Mouse (Mus musculus): Measurements from ENCODE around the gene D330020A13Rik. TPM values are rescaled to one million over a fixed set of nuclear protein-coding genes. Genes with fewer than 3 reads are reported as not detected.
A peak's percentile ranks its signal among the peaks of the same experiment; 100 is the strongest.

The D330020A13Rik gene
- polyA plus RNA-seq, 1 experiment, result 0.26 TPM

DNA sequence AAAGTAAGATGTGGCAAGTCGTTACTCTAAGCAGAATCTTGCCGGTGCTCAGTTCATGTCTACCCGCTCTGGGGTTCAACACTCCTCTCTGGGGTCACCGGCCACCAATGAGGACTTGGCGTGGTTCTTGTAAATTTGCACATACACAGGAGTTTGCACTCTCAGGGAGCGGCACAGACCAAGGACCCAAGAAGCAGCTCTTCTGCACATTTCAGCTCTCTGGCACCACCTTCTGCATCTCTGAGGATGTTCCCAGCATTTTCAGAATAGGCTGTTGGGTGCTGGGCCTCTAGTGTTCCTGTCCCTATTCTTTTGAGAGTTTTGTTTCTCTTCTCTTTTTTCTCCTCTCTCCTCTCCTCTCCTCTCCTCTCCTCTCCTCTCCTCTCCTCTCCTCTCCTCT is 7.0 kb downstream of the D330020A13Rik start:
- no peaks in the 10 kb centered on the region for H3K79me2 ChIP-seq (ENCODE audit: control insufficient read depth, insufficient read depth)
- no peak overlapping the region for H3K4me3 ChIP-seq (ENCODE audit: insufficient read depth, poor library complexity, severe bottlenecking)
- H3K36me3 ChIP-seq (ENCODE audit: control insufficient read depth, insufficient read depth), result no peaks in the 10 kb centered on the region
- H3ac ChIP-seq (ENCODE audit: control insufficient read depth, insufficient read length, low read depth), result no peak overlapping the region
- peaks cover 4% of the 10 kb centered on the region for H3K27me3 ChIP-seq (ENCODE audit: control insufficient read depth, insufficient read depth, insufficient read length)
- peak; percentile 61 for TF ChIP-seq CTCF (IDR thresholded peaks at IDR 0.05; ENCODE audit: control insufficient read depth, insufficient read depth, insufficient read length)
- TF ChIP-seq MYOG (IDR thresholded peaks at IDR 0.05; ENCODE audit: control insufficient read depth, extremely low read depth, insufficient read length), result no peak
- no peaks in the 10 kb centered on the region for H3K79me3 ChIP-seq (ENCODE audit: low read depth)

- no peaks in the 10 kb centered on the region for H3K79me2 ChIP-seq (ENCODE audit: control insufficient read depth, insufficient read depth)
- no peaks in the 10 kb centered on the region for H3K36me3 ChIP-seq (ENCODE audit: control insufficient read depth, insufficient read depth)
- H3K79me3 ChIP-seq (ENCODE audit: low read depth), result no peaks in the 10 kb centered on the region
- TF ChIP-seq CEBPB (IDR thresholded peaks at IDR 0.05; ENCODE audit: low read depth) (no peak), USF1 (IDR thresholded peaks at IDR 0.05; ENCODE audit: low read depth) (no peak), CTCF (IDR thresholded peaks at IDR 0.05; ENCODE audit: control insufficient read depth, insufficient read depth, insufficient read length) (no peak), MYOD1 (IDR thresholded peaks at IDR 0.05; ENCODE audit: control insufficient read depth, insufficient read length, low read depth) (no peak), MAX (IDR thresholded peaks at IDR 0.05) (no peak), FOSL1 (IDR thresholded peaks at IDR 0.05; ENCODE audit: insufficient read depth, low read length, poor library complexity, severe bottlenecking) (no peak), MYOG (IDR thresholded peaks at IDR 0.05; ENCODE audit: control insufficient read depth, extremely low read depth, insufficient read length) (no peak)
- H3ac ChIP-seq (ENCODE audit: control insufficient read depth, insufficient read length, low read depth), result no peak overlapping the region
- peaks cover 4% of the 10 kb centered on the region for H3K27me3 ChIP-seq (ENCODE audit: control insufficient read depth, insufficient read depth, insufficient read length)
- no peak overlapping the region for H3K4me3 ChIP-seq (ENCODE audit: insufficient read depth, poor library complexity, severe bottlenecking)
Observed at GRCm38 (mm10) chr6:120302755-120303316, 8.7 kb downstream of the D330020A13Rik start.

GRCm38 (mm10) chr6:120306859-120307594 is 12.9 kb downstream of the D330020A13Rik start:
- peaks cover 7% of the 10 kb centered on the region for H3K27me3 ChIP-seq (ENCODE audit: control insufficient read depth, insufficient read depth, insufficient read length)
- no peaks in the 10 kb centered on the region for H3K79me3 ChIP-seq (ENCODE audit: low read depth)
- no peak for TF ChIP-seq FOSL1 (IDR thresholded peaks at IDR 0.05; ENCODE audit: insufficient read depth, low read length, poor library complexity, severe bottlenecking)
- no peak for TF ChIP-seq MAX (IDR thresholded peaks at IDR 0.05)
- no peak for TF ChIP-seq CEBPB (IDR thresholded peaks at IDR 0.05; ENCODE audit: low read depth)
- TF ChIP-seq MYOG (IDR thresholded peaks at IDR 0.05; ENCODE audit: control insufficient read depth, extremely low read depth, insufficient read length), result no peak
- TF ChIP-seq MYOD1 (IDR thresholded peaks at IDR 0.05; ENCODE audit: control insufficient read depth, insufficient read length, low read depth), result no peak
- no peak for TF ChIP-seq USF1 (IDR thresholded peaks at IDR 0.05; ENCODE audit: low read depth)
- TF ChIP-seq CTCF (IDR thresholded peaks at IDR 0.05; ENCODE audit: control insufficient read depth, insufficient read depth, insufficient read length), result no peak
- no peak overlapping the region for H3K4me3 ChIP-seq (ENCODE audit: insufficient read depth, poor library complexity, severe bottlenecking)
- no peak overlapping the region for H3ac ChIP-seq (ENCODE audit: control insufficient read depth, insufficient read length, low read depth)
- H3K79me2 ChIP-seq (ENCODE audit: control insufficient read depth, insufficient read depth), result no peaks in the 10 kb centered on the region
- no peaks in the 10 kb centered on the region for H3K36me3 ChIP-seq (ENCODE audit: control insufficient read depth, insufficient read depth)

- no peaks in the 10 kb centered on the region for H3K79me3 ChIP-seq (ENCODE audit: low read depth)
- H3K27me3 ChIP-seq (ENCODE audit: control insufficient read depth, insufficient read depth, insufficient read length), result peaks cover 7% of the 10 kb centered on the region
- no peak overlapping the region for H3ac ChIP-seq (ENCODE audit: control insufficient read depth, insufficient read length, low read depth)
- no peak overlapping the region for H3K4me3 ChIP-seq (ENCODE audit: insufficient read depth, poor library complexity, severe bottlenecking)
- H3K79me2 ChIP-seq (ENCODE audit: control insufficient read depth, insufficient read depth), result no peaks in the 10 kb centered on the region
- TF ChIP-seq FOSL1 (IDR thresholded peaks at IDR 0.05; ENCODE audit: insufficient read depth, low read length, poor library complexity, severe bottlenecking) (no peak), USF1 (IDR thresholded peaks at IDR 0.05; ENCODE audit: low read depth) (no peak), CTCF (IDR thresholded peaks at IDR 0.05; ENCODE audit: control insufficient read depth, insufficient read depth, insufficient read length) (no peak), MYOD1 (IDR thresholded peaks at IDR 0.05; ENCODE audit: control insufficient read depth, insufficient read length, low read depth) (no peak), CEBPB (IDR thresholded peaks at IDR 0.05; ENCODE audit: low read depth) (no peak), MAX (IDR thresholded peaks at IDR 0.05) (no peak), MYOG (IDR thresholded peaks at IDR 0.05; ENCODE audit: control insufficient read depth, extremely low read depth, insufficient read length) (no peak)
- H3K36me3 ChIP-seq (ENCODE audit: control insufficient read depth, insufficient read depth), result no peaks in the 10 kb centered on the region
Observed at GRCm38 (mm10) chr6:120309338-120309737, 15.2 kb downstream of the D330020A13Rik start.

DNA sequence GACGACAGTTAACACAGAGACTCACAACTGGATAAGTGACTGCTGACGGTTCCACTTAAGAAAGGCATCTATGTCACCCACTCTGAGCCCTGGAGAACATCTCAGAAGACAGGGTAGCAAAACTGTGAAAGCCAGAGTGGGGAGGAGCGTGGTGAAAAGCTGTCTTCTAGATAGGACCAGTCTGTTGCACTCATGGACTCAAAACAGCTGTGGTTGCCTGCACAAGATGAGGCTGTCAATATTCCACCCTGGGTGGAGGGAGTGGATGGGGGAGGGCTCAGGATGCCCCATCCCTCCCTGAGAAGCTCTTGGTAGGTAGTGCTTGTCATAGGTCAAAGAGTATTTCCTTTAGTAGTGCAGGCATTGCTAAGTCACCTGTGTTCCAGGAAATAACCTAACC is 15.6 kb downstream of the D330020A13Rik start:
- no peak overlapping the region for H3K4me3 ChIP-seq (ENCODE audit: insufficient read depth, poor library complexity, severe bottlenecking)
- no peaks in the 10 kb centered on the region for H3K79me3 ChIP-seq (ENCODE audit: low read depth)
- no peaks in the 10 kb centered on the region for H3K79me2 ChIP-seq (ENCODE audit: control insufficient read depth, insufficient read depth)
- H3ac ChIP-seq (ENCODE audit: control insufficient read depth, insufficient read length, low read depth), result no peak overlapping the region
- no peaks in the 10 kb centered on the region for H3K36me3 ChIP-seq (ENCODE audit: control insufficient read depth, insufficient read depth)
- no peak for TF ChIP-seq MYOD1 (IDR thresholded peaks at IDR 0.05; ENCODE audit: control insufficient read depth, insufficient read length, low read depth)
- no peak for TF ChIP-seq MYOG (IDR thresholded peaks at IDR 0.05; ENCODE audit: control insufficient read depth, extremely low read depth, insufficient read length)
- TF ChIP-seq CTCF (IDR thresholded peaks at IDR 0.05; ENCODE audit: control insufficient read depth, insufficient read depth, insufficient read length), result no peak
- TF ChIP-seq MAX (IDR thresholded peaks at IDR 0.05), result no peak
- TF ChIP-seq USF1 (IDR thresholded peaks at IDR 0.05; ENCODE audit: low read depth), result no peak
- TF ChIP-seq FOSL1 (IDR thresholded peaks at IDR 0.05; ENCODE audit: insufficient read depth, low read length, poor library complexity, severe bottlenecking), result no peak
- TF ChIP-seq CEBPB (IDR thresholded peaks at IDR 0.05; ENCODE audit: low read depth), result no peak
- H3K27me3 ChIP-seq (ENCODE audit: control insufficient read depth, insufficient read depth, insufficient read length), result peaks cover 7% of the 10 kb centered on the region
